Mouse (Mus musculus): ENCODE results near the gene Snf8.

- TF ChIP-seq CTCF (IDR thresholded peaks at IDR 0.05; ENCODE audit: borderline replicate concordance, control insufficient read depth, extremely low read depth, insufficient read depth, low read length, poor library complexity), result no peak
- TF ChIP-seq POLR2A (IDR thresholded peaks at IDR 0.05; ENCODE audit: control insufficient read depth, extremely low read depth, insufficient read depth, low read length, poor library complexity), result no peak
These were observed 27.7 kb upstream of the Snf8 start for GRCm38 (mm10) chr11:96006852-96007515.

Data from thymus, adult 2 months (tissue).